Mouse (Mus musculus) liver, embryonic 15.5 days (tissue): Measurements from ENCODE around the gene Rps19. TPM values are rescaled to one million over a fixed set of nuclear protein-coding genes. Genes with fewer than 3 reads are reported as not detected.
"Not testable (repeated sequence)": the region's sequence is repeated elsewhere in the genome, so short reads cannot be mapped to it uniquely, and the experiment has no call there.

ENCODE experiments used
- ATAC-seq: fragments of 200-750 bp; cut with Nextera tagmentation; 2 replicates; pipeline ENCODE4 v1.8.0; 2017; ENCODE audit warnings: moderate number of reproducible peaks, mild to moderate bottlenecking, moderate library complexity; ENCODE audit not compliant: insufficient read depth
- H3K27ac ChIP-seq: fragments of 300-500 bp; sonication (generic); replicated peaks from 2 replicates; pipeline ENCODE4 v1.5.1; 2015; ENCODE audit warnings: mild to moderate bottlenecking, inconsistent platforms
- H3K27me3 ChIP-seq: fragments of 300-500 bp; sonication (generic); 2 replicates; pipeline ENCODE4 v1.6.1; 2015; ENCODE audit warnings: mild to moderate bottlenecking, inconsistent platforms
- H3K36me3 ChIP-seq: fragments of 300-500 bp; sonication (generic); replicated peaks from 2 replicates; pipeline ENCODE4 v1.6.1; 2015; ENCODE audit warnings: moderate library complexity, mild to moderate bottlenecking, inconsistent platforms
- H3K4me1 ChIP-seq: fragments of 300-500 bp; sonication (generic); replicated peaks from 2 replicates; pipeline ENCODE4 v1.6.1; 2015; ENCODE audit warnings: inconsistent platforms
- H3K4me2 ChIP-seq: fragments of 300-500 bp; sonication (generic); 2 replicates; pipeline ENCODE4 v1.6.1; 2015; ENCODE audit warnings: moderate library complexity, mild to moderate bottlenecking, inconsistent platforms
- H3K4me3 ChIP-seq: fragments of 300-500 bp; sonication (generic); replicated peaks from 2 replicates; pipeline ENCODE4 v1.5.1; 2015; ENCODE audit warnings: mild to moderate bottlenecking, inconsistent platforms
- H3K9ac ChIP-seq: fragments of 300-500 bp; sonication (generic); 2 replicates; pipeline ENCODE4 v1.6.1; 2015; ENCODE audit warnings: moderate library complexity, mild to moderate bottlenecking, inconsistent platforms
- H3K9me3 ChIP-seq: fragments of 300-500 bp; sonication (generic); replicated peaks from 2 replicates; pipeline ENCODE4 v1.6.1; 2016; ENCODE audit warnings: inconsistent platforms
- WGBS: fragments of 180-500 bp; shearing (Covaris S2); methylation state at CpG from one replicate; pipeline ENCODE4 v1.1.7; 2015; ENCODE audit warnings: mixed read lengths; ENCODE audit not compliant: insufficient replicate concordance; 5-methylcytosine and 5-hydroxymethylcytosine counted together
- polyA plus RNA-seq: library from polyadenylated mRNA; unstranded; fragments of >200 nt; fragmentation: Nextera tagmentation; extraction: Ambion mirVana; gene quantifications from 2 replicates; pipeline ENCODE4 v1.2.1, GENCODE M21; 2015

Gene Rps19
- 1,016 and 1,167 TPM in 2 replicates for polyA plus RNA-seq

GRCm38 (mm10) chr7:24883896-24884692 is at the start of gene Rps19:
Gene Rps19, plus strand, starts transcription at chr7:24884371.
- H3K27ac ChIP-seq: peak within 1 kb of the TSS; percentile 95
- under 1% methylated on average over 57 of the region's 57 CpGs for WGBS
- peak; percentile 93 for ATAC-seq
- H3K36me3 ChIP-seq: peaks cover 39% of the 10 kb centered on the region
- peak within 1 kb of the TSS; percentile 87 for H3K4me3 ChIP-seq
- H3K9me3 ChIP-seq: no peaks in the 10 kb centered on the region
- H3K4me2 ChIP-seq: peak within 1 kb of the TSS; percentile 84
- H3K27me3 ChIP-seq: 0 out of 2 replicates have a peak, but pooled peaks cover 3% of the 10 kb centered on the region
- peaks cover 42% of the 10 kb centered on the region for H3K4me1 ChIP-seq
- H3K9ac ChIP-seq: peak within 1 kb of the TSS; percentile 91

GRCm38 (mm10) chr7:24838732-24839409 is 45.3 kb upstream of the Rps19 start:
- H3K36me3 ChIP-seq, H3K9me3 ChIP-seq, H3K4me2 ChIP-seq, ATAC-seq, H3K27me3 ChIP-seq, H3K4me1 ChIP-seq, H3K9ac ChIP-seq, H3K4me3 ChIP-seq: not testable (repeated sequence)
- 40% methylated on average over 12 of the region's 13 CpGs for WGBS
- H3K27ac ChIP-seq: peak overlapping the region; percentile 55; the same call in 1 of the 2 replicates

- no peak for ATAC-seq
Observed at GRCm38 (mm10) chr7:24839410-24839808, 44.8 kb upstream of the Rps19 start.

GRCm38 (mm10) chr7:24840331-24840730 is 43.8 kb upstream of the Rps19 start:
- Histone ChIP-seq H3K27ac (no peak overlapping the region), H3K4me3 (no peak overlapping the region), H3K9me3 (no peaks in the 10 kb centered on the region), H3K9ac (no peak overlapping the region), H3K36me3 (no peaks in the 10 kb centered on the region), H3K4me1 (peaks cover 4% of the 10 kb centered on the region), H3K27me3 (no peaks in the 10 kb centered on the region), H3K4me2 (no peak overlapping the region)
- ATAC-seq: no peak
- 62% methylated on average over 3 of the region's 3 CpGs for WGBS

More at GRCm38 (mm10) chr7:24839410-24839808, 44.8 kb upstream of the Rps19 start:
- Histone ChIP-seq H3K4me3 (no peak overlapping the region), H3K4me2 (no peak overlapping the region), H3K9me3 (no peaks in the 10 kb centered on the region), H3K4me1 (no peaks in the 10 kb centered on the region), H3K36me3 (no peaks in the 10 kb centered on the region), H3K27ac (peak overlapping the region; percentile 55; the same call in 1 of the 2 replicates), H3K27me3 (no peaks in the 10 kb centered on the region), H3K9ac (no peak overlapping the region)
- WGBS: 37% methylated on average over 8 of the region's 8 CpGs

GRCm38 (mm10) chr7:24841009-24841408 is 43.2 kb upstream of the Rps19 start:
- ATAC-seq: no peak
- Histone ChIP-seq H3K27me3 (no peaks in the 10 kb centered on the region), H3K4me2 (no peak overlapping the region), H3K4me3 (no peak overlapping the region), H3K27ac (no peak overlapping the region), H3K9ac (no peak overlapping the region), H3K4me1 (peaks cover 11% of the 10 kb centered on the region), H3K36me3 (no peaks in the 10 kb centered on the region), H3K9me3 (no peaks in the 10 kb centered on the region)
- WGBS: 61% methylated on average over 4 of the region's 4 CpGs

GRCm38 (mm10) chr7:24844144-24844543 is 40.0 kb upstream of the Rps19 start:
- Histone ChIP-seq H3K27ac (no peak overlapping the region), H3K4me3 (no peak overlapping the region), H3K9me3 (no peaks in the 10 kb centered on the region), H3K4me1 (peaks cover 25% of the 10 kb centered on the region), H3K36me3 (no peaks in the 10 kb centered on the region), H3K9ac (no peak overlapping the region), H3K27me3 (no peaks in the 10 kb centered on the region), H3K4me2 (no peak overlapping the region)
- ATAC-seq: no peak
- 45% methylated on average over 5 of the region's 5 CpGs for WGBS

- H3K4me2 ChIP-seq: no peak overlapping the region
- peaks cover 36% of the 10 kb centered on the region for H3K4me1 ChIP-seq
- H3K4me3 ChIP-seq: no peak overlapping the region
- no peak overlapping the region for H3K9ac ChIP-seq
- H3K36me3 ChIP-seq: no peaks in the 10 kb centered on the region
- no peak for ATAC-seq
- no peak overlapping the region for H3K27ac ChIP-seq
- 74% methylated on average over 9 of the region's 9 CpGs for WGBS
- no peaks in the 10 kb centered on the region for H3K9me3 ChIP-seq
- no peaks in the 10 kb centered on the region for H3K27me3 ChIP-seq
Observed at GRCm38 (mm10) chr7:24845181-24845580, 39.0 kb upstream of the Rps19 start.

GRCm38 (mm10) chr7:24845713-24846112 is 38.5 kb upstream of the Rps19 start:
- under 1% methylated on average over 6 of the region's 6 CpGs for WGBS
- no peak overlapping the region for H3K9ac ChIP-seq
- H3K4me2 ChIP-seq: peak overlapping the region; percentile 2; the same call in 1 of the 2 replicates
- ATAC-seq: peak; percentile 53
- H3K36me3 ChIP-seq: no peaks in the 10 kb centered on the region
- H3K27ac ChIP-seq: peak overlapping the region; percentile 4; the same call in 1 of the 2 replicates
- no peak overlapping the region for H3K4me3 ChIP-seq
- peaks cover 41% of the 10 kb centered on the region for H3K4me1 ChIP-seq
- H3K27me3 ChIP-seq: no peaks in the 10 kb centered on the region
- no peaks in the 10 kb centered on the region for H3K9me3 ChIP-seq

- not testable (repeated sequence) for H3K4me3 ChIP-seq, H3K36me3 ChIP-seq, H3K9me3 ChIP-seq, H3K27me3 ChIP-seq, H3K4me2 ChIP-seq, ATAC-seq, H3K9ac ChIP-seq
- peak overlapping the region; percentile 4; the same call in 1 of the 2 replicates for H3K27ac ChIP-seq
- H3K4me1 ChIP-seq: peaks cover 50% of the 10 kb centered on the region
- WGBS: 23% methylated on average over 2 of the region's 2 CpGs
Observed at GRCm38 (mm10) chr7:24846576-24846975, 37.6 kb upstream of the Rps19 start.

- H3K4me3 ChIP-seq: peak overlapping the region; percentile 43
- H3K4me1 ChIP-seq: peaks cover 83% of the 10 kb centered on the region
- no peaks in the 10 kb centered on the region for H3K9me3 ChIP-seq
- no peak for ATAC-seq
- no peaks in the 10 kb centered on the region for H3K27me3 ChIP-seq
- no peaks in the 10 kb centered on the region for H3K36me3 ChIP-seq
- H3K9ac ChIP-seq: peak overlapping the region; percentile 54
- whole genome bisulfite sequencing: 27% methylated on average over 5 of the region's 5 CpGs
- H3K27ac ChIP-seq: peak overlapping the region; percentile 99
- peak overlapping the region; percentile 70 for H3K4me2 ChIP-seq
Observed at GRCm38 (mm10) chr7:24850162-24850561, 34.0 kb upstream of the Rps19 start.

GRCm38 (mm10) chr7:24850899-24851303 is 33.3 kb upstream of the Rps19 start:
- Histone ChIP-seq H3K4me3 (peak overlapping the region; percentile 43), H3K36me3 (no peaks in the 10 kb centered on the region), H3K9me3 (no peaks in the 10 kb centered on the region), H3K9ac (peak overlapping the region; percentile 54), H3K4me1 (peaks cover 81% of the 10 kb centered on the region), H3K27ac (peak overlapping the region; percentile 99), H3K4me2 (peak overlapping the region; percentile 70), H3K27me3 (no peaks in the 10 kb centered on the region)
- WGBS: 8% methylated on average over 6 of the region's 6 CpGs
- ATAC-seq: peak; percentile 34
